Mouse (Mus musculus): ENCODE results near the gene Gm20388.

GRCm38 (mm10) chr8:120409371-120410013 lies 498.9 kb downstream of the Gm20388 start:
- TF ChIP-seq EP300 (IDR thresholded peaks at IDR 0.05; ENCODE audit: insufficient read depth, low read depth, low read length) (0 out of 2 replicates have a peak, but pooled peaks have one; percentile 12), POLR2A (IDR thresholded peaks at IDR 0.05; ENCODE audit: insufficient read depth, low read length) (no peak), CTCF (IDR thresholded peaks at IDR 0.05; ENCODE audit: low read depth, low read length) (no peak)

Measured in ES-Bruce4 (cell line).